Mouse (Mus musculus) thymus, postnatal 10 days (tissue): Measurements from ENCODE around the gene Cbx4.

Experiments
- DNase-seq, 2 experiments: peaks; one replicate each; pipeline ENCODE4 v3.0.0; 2021; ENCODE audit warnings: low spot score in 2 of 2

Gene Cbx4

GRCm38 (mm10) chr11:119085279-119086062, 550 bp downstream of the Cbx4 start:
- DNase-seq, result peak; percentile 65 to 66

- peak; percentile 46 to 57 for DNase-seq
Observed at GRCm38 (mm10) chr11:119084446-119085278, 1.4 kb downstream of the Cbx4 start.

GRCm38 (mm10) chr11:119083724-119084445, 2.1 kb downstream of the Cbx4 start:
- DNase-seq, result peak; percentile 84 to 87

GRCm38 (mm10) chr11:119082638-119083599, 3.1 kb downstream of the Cbx4 start:
- DNase-seq, result peak; percentile 60 to 74

GRCm38 (mm10) chr11:119081839-119082637, 4.0 kb downstream of the Cbx4 start:
- DNase-seq, result peak; percentile 54 to 67

DNA sequence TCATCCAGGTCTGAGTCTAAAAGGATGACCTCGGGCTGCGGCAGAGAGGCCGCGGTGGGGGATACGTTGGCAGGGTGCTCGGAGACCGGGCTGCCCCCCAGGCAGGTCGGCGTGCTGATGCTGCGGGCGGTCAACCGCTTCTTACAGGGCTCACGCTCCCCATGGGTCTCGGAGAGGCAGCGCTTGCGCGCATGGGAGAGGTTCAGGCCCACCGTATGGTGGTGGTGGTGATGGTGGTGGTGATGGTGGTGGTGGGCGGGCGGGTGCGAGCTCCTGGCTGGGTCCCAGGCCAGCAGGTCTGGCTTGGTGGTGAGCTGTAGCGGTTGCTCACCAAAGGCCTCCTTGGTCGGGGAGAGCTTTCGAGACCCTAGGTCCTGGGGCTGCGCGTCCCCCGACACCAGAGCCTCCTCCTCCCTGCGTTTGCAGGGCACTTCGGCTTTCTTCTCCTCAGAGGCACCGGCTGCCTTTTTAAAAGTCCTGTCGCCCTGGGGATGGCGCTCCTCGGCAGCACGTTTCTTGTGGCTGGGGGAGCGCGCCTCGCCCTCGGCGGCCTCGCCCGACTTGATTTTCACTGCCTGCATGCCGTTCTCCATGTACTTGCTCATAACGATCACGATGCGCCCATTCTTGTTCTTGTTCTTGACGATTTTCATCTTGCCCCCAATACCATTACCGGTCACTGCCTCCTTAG, 4.7 kb downstream of the Cbx4 start:
- DNase-seq, result peak in 1 of 2 experiments; percentile 12

DNA sequence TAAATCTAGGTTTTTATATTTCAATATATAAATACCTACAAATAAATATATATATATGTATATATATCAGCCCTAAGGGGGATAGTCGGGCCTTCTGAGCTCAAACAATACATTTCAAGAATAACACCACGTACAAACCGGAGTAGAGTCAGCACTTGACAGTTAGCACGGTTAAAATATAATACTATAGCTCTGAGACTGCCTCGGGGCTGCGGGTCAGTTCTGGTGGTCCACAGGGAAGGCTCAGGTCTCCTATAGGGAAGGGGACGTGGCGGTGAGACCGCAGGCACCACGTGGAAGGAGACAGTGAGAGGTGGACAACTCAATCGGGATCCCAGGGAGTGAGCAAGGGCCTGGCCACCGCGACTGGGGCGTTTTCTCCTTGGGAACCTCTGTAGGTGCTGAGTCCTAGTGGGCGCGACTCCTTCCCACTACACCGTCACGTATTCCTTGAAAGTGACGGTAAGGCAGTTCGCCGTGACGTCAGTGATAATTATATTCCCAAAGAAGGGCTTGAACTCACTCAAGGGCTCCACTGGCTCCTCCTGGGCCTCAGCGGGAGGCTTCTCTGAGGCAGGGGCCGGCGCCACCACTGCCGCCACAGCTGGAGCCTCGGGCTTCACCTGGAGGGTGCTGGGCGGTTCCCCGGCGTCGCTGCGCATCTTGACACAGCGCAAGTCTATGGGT, 5.4 kb downstream of the Cbx4 start:
- no peak for DNase-seq

DNA sequence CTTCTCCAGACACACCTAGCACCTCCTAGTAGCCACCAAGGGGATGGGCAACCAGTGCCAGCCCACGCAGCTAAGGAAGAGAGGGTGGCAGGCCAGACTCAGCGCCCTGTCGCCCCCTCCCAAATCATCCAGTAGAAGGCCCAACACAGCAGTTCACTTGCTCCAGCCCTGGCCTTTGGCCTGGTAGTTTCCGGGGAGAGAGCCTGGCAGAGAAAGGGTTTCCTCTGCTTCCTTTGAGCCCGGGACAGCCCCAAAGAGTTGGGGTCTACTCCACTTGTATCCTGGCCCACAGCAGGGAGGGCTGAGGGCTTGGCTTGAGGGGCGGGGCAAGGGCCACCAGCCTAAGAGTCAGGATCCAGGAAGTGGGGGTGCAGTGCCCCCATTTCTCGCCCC, 6.6 kb downstream of the Cbx4 start:
- no peak for DNase-seq

- no peak for DNase-seq
Observed at GRCm38 (mm10) chr11:119078691-119079444, 7.2 kb downstream of the Cbx4 start.

GRCm38 (mm10) chr11:119077755-119078154, 8.3 kb downstream of the Cbx4 start:
- no peak for DNase-seq

DNA sequence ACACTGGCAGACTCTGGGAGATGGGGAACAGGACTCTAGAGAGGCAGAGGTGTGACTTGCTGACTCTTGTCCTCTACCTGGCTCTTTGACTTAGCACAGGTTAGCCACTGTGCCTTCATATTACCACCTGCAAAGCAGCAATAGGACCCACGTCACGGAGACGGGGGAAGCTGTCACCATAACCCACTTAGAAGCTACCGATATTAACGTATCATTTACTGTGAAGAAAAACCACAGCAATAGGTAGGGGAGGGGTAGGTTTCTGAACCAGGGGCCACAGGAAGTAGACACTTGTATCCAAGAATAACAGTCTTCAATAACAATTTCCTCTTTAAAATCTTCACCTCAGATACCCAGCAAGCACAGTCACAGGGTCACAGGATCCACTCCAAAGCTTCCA, 10.2 kb downstream of the Cbx4 start:
- no peak for DNase-seq

DNA sequence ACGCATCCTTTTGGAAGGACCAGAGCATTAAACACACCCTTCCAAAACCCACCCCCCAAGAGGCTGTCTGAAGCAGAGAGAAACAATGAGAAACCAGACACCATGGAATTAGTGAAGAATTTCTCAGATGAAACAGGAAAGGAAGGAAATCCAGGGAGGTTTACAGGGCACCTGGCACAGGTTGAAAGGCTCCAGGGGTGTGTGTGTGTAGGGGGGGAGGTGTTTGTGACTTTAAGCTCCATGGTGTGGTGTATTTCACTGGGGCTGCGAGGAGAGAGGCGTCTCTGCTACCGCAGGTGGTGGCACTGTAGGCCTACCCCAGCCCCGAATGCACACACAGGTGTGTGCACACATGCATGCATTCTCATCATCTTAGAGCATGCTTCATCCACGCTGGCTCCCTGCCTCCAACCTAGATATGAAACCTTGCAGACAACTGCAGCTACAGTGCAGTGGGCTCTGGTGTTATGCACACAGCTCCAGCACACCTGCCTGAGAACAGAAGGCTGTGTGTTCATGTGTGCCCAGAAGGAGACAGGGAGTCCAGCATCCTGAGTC, 12.1 kb downstream of the Cbx4 start:
- no peak for DNase-seq

- no peak for DNase-seq
Observed at GRCm38 (mm10) chr11:119072986-119073385, 13.0 kb downstream of the Cbx4 start.

DNA sequence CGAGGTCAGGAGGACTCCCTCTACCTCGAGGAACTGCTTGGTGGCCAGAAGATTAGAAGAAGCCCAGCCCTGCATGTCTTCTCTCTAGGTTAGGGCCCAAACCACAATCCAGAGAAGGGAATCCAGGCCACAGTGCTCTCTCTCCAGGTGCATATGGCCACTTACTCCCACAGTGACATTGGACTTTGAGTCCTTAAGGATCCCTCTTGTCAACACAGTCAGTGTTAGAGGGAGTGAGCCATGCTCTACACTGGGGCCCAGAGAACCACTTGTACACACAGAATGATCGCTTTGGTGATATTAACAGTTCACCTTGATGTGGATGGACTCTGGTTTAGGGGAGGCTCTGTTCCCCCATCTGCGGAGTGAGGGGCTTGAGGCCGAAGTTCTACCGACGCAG, 13.8 kb downstream of the Cbx4 start:
- no peak for DNase-seq

DNA sequence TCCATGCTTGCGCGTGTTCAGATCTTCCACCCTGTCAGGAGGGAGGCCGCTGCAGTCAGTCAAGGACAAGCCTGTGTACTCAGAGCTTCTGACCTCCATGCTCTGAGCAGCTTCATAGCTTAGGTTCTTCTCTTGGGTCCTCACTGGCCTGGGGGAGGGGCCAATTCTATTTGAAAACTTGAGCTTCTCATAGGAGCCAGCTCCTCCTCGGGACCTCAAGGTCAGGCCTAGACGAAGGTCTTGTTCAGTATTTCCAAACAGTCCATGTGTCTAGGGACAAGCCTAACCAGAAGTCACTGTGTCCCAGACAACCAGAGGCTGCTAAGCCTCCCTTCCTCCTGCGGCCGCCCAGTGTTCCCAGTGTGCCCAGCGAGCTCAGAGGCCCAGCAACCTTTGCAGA, 19.2 kb downstream of the Cbx4 start:
- DNase-seq, result no peak

GRCm38 (mm10) chr11:119059256-119059655, 26.8 kb downstream of the Cbx4 start:
- DNase-seq, result no peak

GRCm38 (mm10) chr11:119058041-119058995, 27.7 kb downstream of the Cbx4 start:
- peak in 1 of 2 experiments; percentile 11 for DNase-seq
